In the genomic region with DNA sequence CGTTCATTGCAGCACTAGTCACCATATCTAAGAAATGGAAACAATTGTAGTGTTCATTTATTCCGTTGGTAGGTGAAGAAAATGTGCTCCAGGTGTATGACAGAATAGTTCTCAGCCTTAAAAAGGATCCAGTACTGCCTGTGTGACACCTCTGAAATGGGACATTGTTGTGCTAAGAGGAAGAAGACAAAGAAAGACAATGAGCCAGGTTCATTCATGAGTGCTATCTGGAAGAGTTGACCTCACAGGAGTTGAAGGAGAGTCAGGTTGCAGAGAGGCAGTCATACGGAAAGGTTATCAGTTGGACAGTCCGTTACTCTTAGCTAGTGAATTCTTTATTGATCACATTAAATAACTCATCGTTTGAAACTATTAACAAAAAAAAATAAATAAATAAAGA, we compare ENCODE assay signal across 21 mouse cellular contexts.
A peak's percentile ranks its signal among the peaks of the same experiment; 100 is the strongest.
DNase-seq lines count a peak whose midpoint lies in the region; TF ChIP-seq lines count a peak whose summit lies in the region.
"Had no signal": no experiment of that assay in that cellular context is flagged by ENCODE, and none has a peak within 500 bp of the region (broad histone marks: within the 10 kb centered on the region; RNA-seq: fewer than 3 reads in every experiment).

No protein-coding gene starts in this region.

- TF ChIP-seq EP300 in ES-Bruce4 (IDR thresholded peaks at IDR 0.05; ENCODE audit: insufficient read depth, low read depth, low read length), result 0 out of 2 replicates have a peak, but pooled peaks have one; percentile 28

- H3K27me3 ChIP-seq in ES-Bruce4 (ENCODE audit: control insufficient read depth, insufficient read depth, low read length, poor library complexity, severe bottlenecking), result no peaks in the 10 kb centered on the region
- no peaks in the 10 kb centered on the region for H3K27me3 ChIP-seq in heart, embryonic 10.5 days (ENCODE audit: insufficient read depth, poor library complexity, severe bottlenecking)
- H3K27me3 ChIP-seq: embryonic facial prominence, embryonic 13.5 days; embryonic facial prominence, embryonic 15.5 days; forebrain, embryonic 12.5 days had no signal

- intact Hi-C loops in left cerebral cortex, postnatal 14 days (cut with DNase I), result no loop called here

- H3K27ac ChIP-seq in ES-Bruce4 (ENCODE audit: insufficient read depth, low read length) (peak overlapping the region; percentile 90), ES-E14 (ENCODE audit: insufficient read depth, low read depth, low read length, poor library complexity, severe bottlenecking) (no peak overlapping the region)
- no peak overlapping the region for H3K27ac ChIP-seq in heart, embryonic 10.5 days
- H3K27ac ChIP-seq: embryonic facial prominence, embryonic 13.5 days; embryonic facial prominence, embryonic 15.5 days; forebrain, embryonic 10.5 days; forebrain, embryonic 12.5 days had no signal

- TF ChIP-seq POLR2A in ES-Bruce4 (IDR thresholded peaks at IDR 0.05; ENCODE audit: insufficient read depth, low read length), result no peak

- DNase-seq in ES-E14 (ENCODE audit: low read depth, low spot score) (peak; percentile 52), ZHBTc4 (ENCODE audit: low read depth, low spot score) (peak; percentile 77)
- no peak for DNase-seq in left cerebral cortex, postnatal 14 days (ENCODE audit: low spot score in 2 of 2)
- DNase-seq in gastrocnemius, adult 18-20 months (ENCODE audit: low spot score), result no peak
- DNase-seq in heart, embryonic 10.5 days (ENCODE audit: low spot score), result no peak
- DNase-seq: adrenal gland, adult 2 months; adrenal gland, postnatal 10 days; adrenal gland, postnatal 25 days; cerebellum, adult 11 months; cerebellum, adult 18-20 months; cerebellum, adult 8-10 months; cerebellum, adult 9-11 months; cerebellum, postnatal 14 days; cerebellum, postnatal 36 days; embryo, embryonic 11 days had no signal

- no peaks in the 10 kb centered on the region for H3K9me3 ChIP-seq in ES-Bruce4 (replicated peaks; ENCODE audit: control insufficient read depth, insufficient read depth, low read length, poor library complexity, severe bottlenecking)
- no peaks in the 10 kb centered on the region for H3K9me3 ChIP-seq in ES-E14 (ENCODE audit: control insufficient read depth, insufficient read depth, low read depth, low read length)
- no peaks in the 10 kb centered on the region for H3K9me3 ChIP-seq in heart, embryonic 10.5 days
- H3K9me3 ChIP-seq: embryonic facial prominence, embryonic 13.5 days; embryonic facial prominence, embryonic 15.5 days; forebrain, embryonic 10.5 days; forebrain, embryonic 12.5 days had no signal

- H3K4me1 ChIP-seq in ES-Bruce4 (ENCODE audit: control insufficient read depth, insufficient read depth, low read length) (peaks cover 3% of the 10 kb centered on the region), ES-E14 (ENCODE audit: control insufficient read depth in 2 of 2, insufficient read depth in 2 of 2, low read length in 2 of 2, poor library complexity in 1 of 2) (peaks cover 2 to 10% of the 10 kb centered on the region in 2 experiments; a peak in 2 of 4 replicates)
- H3K4me1 ChIP-seq in heart, embryonic 10.5 days, result no peaks in the 10 kb centered on the region
- H3K4me1 ChIP-seq: embryonic facial prominence, embryonic 13.5 days; embryonic facial prominence, embryonic 15.5 days; forebrain, embryonic 10.5 days; forebrain, embryonic 12.5 days had no signal

- no peaks in the 10 kb centered on the region for H3K36me3 ChIP-seq in ES-Bruce4 (ENCODE audit: control insufficient read depth, insufficient read depth, low read length, poor library complexity, severe bottlenecking)
- no peaks in the 10 kb centered on the region for H3K36me3 ChIP-seq in ES-E14 (ENCODE audit: control insufficient read depth, insufficient read depth, low read length, poor library complexity, severe bottlenecking)
- H3K36me3 ChIP-seq in heart, embryonic 10.5 days, result no peaks in the 10 kb centered on the region
- H3K36me3 ChIP-seq: embryonic facial prominence, embryonic 13.5 days; embryonic facial prominence, embryonic 15.5 days; forebrain, embryonic 10.5 days; forebrain, embryonic 12.5 days had no signal

- no peak overlapping the region for H3K9ac ChIP-seq in ES-Bruce4 (ENCODE audit: low read depth, poor library complexity, severe bottlenecking)
- no peak overlapping the region for H3K9ac ChIP-seq in ES-E14 (ENCODE audit: insufficient read depth, low read depth, low read length, poor library complexity, severe bottlenecking)
- H3K9ac ChIP-seq: embryonic facial prominence, embryonic 13.5 days; embryonic facial prominence, embryonic 15.5 days; forebrain, embryonic 12.5 days had no signal

- H3K4me3 ChIP-seq in ES-Bruce4 (ENCODE audit: low read depth, low read length) (no peak overlapping the region), ES-E14 (ENCODE audit: insufficient read depth in 1 of 2, low read depth in 1 of 2, low read length in 2 of 2, poor library complexity in 1 of 2, severe bottlenecking in 1 of 2) (peak overlapping the region in 1 of 2 experiments; percentile 37; a peak in 2 of 4 replicates)
- no peak overlapping the region for H3K4me3 ChIP-seq in heart, embryonic 10.5 days
- H3K4me3 ChIP-seq: embryonic facial prominence, embryonic 13.5 days; embryonic facial prominence, embryonic 15.5 days; erythroblast, embryonic 14.5 days; forebrain, embryonic 10.5 days; forebrain, embryonic 12.5 days had no signal

- WGBS in heart, embryonic 10.5 days, result 74% methylated on average over 5 of the region's 5 CpGs

- in situ Hi-C loops in ES-E14 (cut with MboI; ENCODE audit: low sequenced_read_pairs in 2 of 2, unreplicated experiment in 2 of 2), result no loop called here

- no peak for TF ChIP-seq CTCF in ES-Bruce4 (IDR thresholded peaks at IDR 0.05; ENCODE audit: low read depth, low read length)

TF ChIP-seq in ES-E14, 5 proteins besides CTCF, POLR2A, EP300 and RAD21:
- TF ChIP-seq MAFK (IDR thresholded peaks at IDR 0.05; ENCODE audit: insufficient read depth, low read depth, low read length) (no peak), CHD2 (IDR thresholded peaks at IDR 0.05; ENCODE audit: low read depth, low read length) (0 out of 2 replicates have a peak, but pooled peaks have one; percentile 6)

Comparison
In these comparisons a context has a peak if more than half of its experiments do, and no peak if none do; other contexts are left out.
1. DNase-seq: peak in ES-E14 (single experiment) and ZHBTc4 (single experiment); none in left cerebral cortex, postnatal 14 days (0 of 2), gastrocnemius, adult 18-20 months (single experiment) and heart, embryonic 10.5 days (single experiment).